Mouse (Mus musculus): Measurements from ENCODE around the gene Mfsd4a.
A peak's percentile ranks its signal among the peaks of the same experiment; 100 is the strongest.

Mfsd4a gene

GRCm38 (mm10) chr1:131990083-131990760, 77.6 kb downstream of the Mfsd4a start:
- no peak for DNase-seq (ENCODE audit: inconsistent ontology term)

- no peak for DNase-seq (ENCODE audit: inconsistent ontology term)
Measured at GRCm38 (mm10) chr1:131989476-131989875, 78.4 kb downstream of the Mfsd4a start.

GRCm38 (mm10) chr1:131987432-131987831, 80.4 kb downstream of the Mfsd4a start:
- no peak for DNase-seq (ENCODE audit: inconsistent ontology term)

DNA sequence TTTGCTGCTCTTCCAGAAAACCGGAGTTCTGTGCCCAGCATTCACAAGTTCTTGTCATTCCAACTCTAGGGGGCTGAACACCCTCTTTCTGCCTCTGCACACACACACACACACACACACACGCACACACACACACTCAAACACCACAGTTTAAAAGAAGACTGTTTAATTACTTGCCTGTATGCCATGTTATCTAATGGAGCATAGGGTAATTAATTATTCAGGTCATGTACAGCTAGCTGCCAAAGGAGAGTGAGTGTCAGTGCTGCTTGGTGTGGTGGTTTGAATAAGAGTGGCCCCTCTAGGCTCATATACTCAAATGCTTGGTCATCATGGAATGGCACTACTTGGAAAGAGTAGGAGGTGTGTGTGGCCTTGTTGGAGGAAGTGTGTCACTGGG, 84.1 kb downstream of the Mfsd4a start:
- peak; percentile 81 for DNase-seq (ENCODE audit: inconsistent ontology term)

GRCm38 (mm10) chr1:131982907-131983306, 85.0 kb downstream of the Mfsd4a start:
- DNase-seq (ENCODE audit: inconsistent ontology term): peak; percentile 74

GRCm38 (mm10) chr1:131981378-131982013, 86.4 kb downstream of the Mfsd4a start:
- DNase-seq (ENCODE audit: inconsistent ontology term): peak; percentile 42

DNA sequence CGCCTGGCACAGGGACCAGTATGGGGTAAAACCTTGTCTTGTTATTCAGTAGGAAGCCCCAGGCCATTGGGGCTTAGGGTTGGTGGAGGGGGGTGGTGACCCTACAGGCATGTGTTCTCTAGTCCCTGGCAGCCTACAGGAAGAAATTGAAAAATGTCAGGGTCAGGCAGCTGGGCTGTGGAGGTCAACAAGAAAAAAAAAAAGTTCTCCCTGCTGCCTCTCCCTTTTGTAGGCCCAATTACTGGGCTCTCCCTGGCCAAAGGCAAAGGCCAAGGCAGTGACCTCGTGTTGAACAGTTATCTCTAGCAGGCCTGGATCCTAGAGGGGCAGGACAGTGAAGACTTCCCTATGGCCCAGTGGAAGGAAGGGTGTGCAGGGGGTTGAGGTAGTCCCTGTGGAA, 87.4 kb downstream of the Mfsd4a start:
- DNase-seq (ENCODE audit: inconsistent ontology term): no peak

DNA sequence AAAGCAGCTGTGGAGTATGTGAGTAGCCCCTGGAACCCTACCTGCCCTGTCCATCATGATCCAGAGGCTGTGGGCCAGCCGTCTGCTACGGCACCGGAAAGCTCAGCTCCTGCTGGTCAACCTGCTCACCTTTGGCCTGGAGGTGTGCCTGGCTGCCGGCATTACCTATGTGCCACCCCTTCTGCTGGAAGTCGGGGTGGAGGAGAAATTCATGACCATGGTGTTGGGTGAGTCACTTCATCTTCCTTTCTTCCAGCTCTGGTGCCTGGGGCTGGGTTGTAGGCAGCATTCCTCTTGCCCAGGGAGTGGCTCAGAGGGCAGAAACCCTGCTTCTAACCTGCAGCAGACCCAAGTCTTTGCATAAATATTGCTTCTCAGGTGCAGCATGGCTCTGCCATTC, 91.0 kb downstream of the Mfsd4a start:
- no peak for DNase-seq (ENCODE audit: inconsistent ontology term)

DNA sequence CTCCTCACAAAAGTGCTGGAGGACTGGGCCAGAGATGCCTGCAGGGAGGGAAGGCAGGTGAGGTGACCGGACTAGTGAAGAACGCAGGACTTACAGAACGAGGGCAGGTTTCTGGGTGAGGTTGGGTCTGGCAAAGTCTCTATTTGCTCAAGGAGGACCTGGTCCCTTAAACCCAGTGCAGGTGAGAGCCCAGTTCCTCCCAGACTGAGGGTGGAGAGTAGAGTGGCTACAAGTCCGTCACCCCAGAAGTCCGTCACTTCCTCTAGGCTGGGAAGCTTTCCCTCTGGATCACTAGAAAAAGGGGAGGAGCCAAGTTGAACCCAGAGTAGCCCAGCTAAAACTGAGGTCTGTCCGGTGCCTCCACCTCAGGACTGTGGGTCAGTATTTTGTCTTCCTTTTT, 93.9 kb downstream of the Mfsd4a start:
- DNase-seq (ENCODE audit: inconsistent ontology term): no peak
